Mouse (Mus musculus): ENCODE data around the gene Prl2b1.

Prl2b1 gene
- long read RNA-seq, experiment 1, result 0 reads
- long read RNA-seq, experiment 2, result 0 reads

DNA sequence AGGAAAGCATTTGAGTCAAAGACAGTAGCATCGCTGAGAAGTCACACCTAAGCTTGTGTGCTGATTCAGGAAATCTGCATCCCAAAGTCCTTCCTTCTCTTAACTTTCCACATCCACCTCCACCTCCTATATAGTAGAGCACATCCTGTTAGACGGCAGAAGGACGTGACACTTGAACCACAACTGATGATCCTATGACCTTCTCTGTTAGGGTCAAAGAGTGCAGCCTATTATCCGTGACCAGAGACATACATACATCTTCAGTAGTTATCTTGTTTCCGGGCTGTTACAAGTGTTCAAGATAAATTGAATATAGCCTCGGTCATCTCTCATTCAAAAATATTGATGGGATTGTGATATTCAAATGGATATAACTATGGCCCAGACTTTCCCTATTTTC lies at the start of gene Prl2b1:
Gene Prl2b1, minus strand, starts transcription at position 101 of the 400 bp plus-strand sequence.
- intact Hi-C loops (cut with DNase I), result no loop called here

DNA sequence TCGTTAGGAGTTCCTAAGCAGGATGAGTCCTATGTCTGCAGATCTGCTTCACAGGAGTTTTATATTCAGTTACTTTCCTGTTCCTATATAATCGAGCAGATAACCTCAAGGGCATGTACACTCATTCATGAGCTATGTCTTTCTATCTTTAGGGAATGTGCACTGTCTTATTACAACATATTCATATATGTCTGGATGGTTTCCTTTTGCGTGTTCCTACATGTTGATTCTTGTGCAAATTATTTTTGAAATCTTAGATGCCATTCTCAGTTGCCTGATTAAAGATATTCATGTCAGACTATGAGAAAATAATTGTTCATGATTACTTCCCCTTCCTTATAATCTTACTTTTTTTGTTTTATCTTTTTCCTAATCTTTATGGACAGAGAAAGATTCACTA lies 47.9 kb upstream of the Prl2b1 start, which contains the start of gene Prl8a6:
Gene Prl8a6, minus strand, starts transcription at position 101 of the 400 bp plus-strand sequence.
- intact Hi-C loops (cut with DNase I), result no loop called here

DNA sequence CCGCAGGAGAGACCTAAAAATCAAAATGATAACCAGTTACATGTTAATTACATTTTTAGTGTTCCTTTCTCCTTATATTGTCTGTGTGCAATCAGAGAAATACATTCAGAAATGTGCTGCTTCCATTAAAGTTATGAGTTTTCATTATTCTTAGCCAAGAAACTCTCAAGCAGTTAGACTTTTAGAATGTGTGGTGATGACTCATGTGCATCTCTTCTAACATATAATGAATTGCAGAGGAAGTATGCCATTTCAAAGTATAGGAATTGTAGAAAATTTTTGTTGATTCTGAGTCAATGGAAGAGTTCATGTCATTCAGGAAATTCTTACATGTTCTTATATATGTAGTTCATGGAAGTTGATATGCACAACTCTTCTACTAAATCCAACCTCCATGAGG lies 42.5 kb upstream of the Prl2b1 start:
- intact Hi-C loops (cut with DNase I), result no loop called here

GRCm38 (mm10) chr13:27413640-27414039 lies 23.0 kb upstream of the Prl2b1 start:
- intact Hi-C loops (cut with DNase I), result no loop called here

- intact Hi-C loops (cut with DNase I), result no loop called here
Measured at GRCm38 (mm10) chr13:27399061-27399724, 8.5 kb upstream of the Prl2b1 start.

- intact Hi-C loops (cut with DNase I), result no loop called here
Measured at GRCm38 (mm10) chr13:27345373-27345772, 45.3 kb downstream of the Prl2b1 start, which contains the start of gene Prl8a2. Prl8a2 (plus strand) TSS chr13:27345673.

DNA sequence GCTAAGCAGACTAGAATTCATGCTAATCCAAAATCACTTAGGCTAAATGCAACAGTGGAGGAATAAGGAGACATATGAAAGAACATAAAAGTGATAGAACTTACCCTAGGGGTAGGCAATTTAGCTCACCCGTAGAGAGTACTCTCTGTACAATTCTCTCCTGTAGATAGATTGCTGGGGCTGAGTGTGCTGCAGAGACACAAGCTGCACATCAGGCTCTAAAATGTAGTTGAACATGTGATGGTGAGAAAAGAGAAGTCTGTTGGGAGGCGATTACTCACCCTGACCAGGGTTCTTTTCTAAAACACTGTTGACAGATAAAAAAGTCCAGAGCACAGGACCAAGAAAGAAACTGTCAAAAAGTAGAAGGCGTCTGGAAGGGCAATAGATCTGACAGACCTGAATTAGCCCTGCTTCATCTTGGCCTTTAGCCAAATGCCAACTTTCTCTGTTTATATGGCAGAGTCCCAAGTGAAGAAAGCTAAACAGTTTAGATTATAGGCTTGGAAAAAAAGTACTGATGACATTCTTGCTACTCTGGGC lies 47.8 kb downstream of the Prl2b1 start:
- intact Hi-C loops (cut with DNase I), result no loop called here

DNA sequence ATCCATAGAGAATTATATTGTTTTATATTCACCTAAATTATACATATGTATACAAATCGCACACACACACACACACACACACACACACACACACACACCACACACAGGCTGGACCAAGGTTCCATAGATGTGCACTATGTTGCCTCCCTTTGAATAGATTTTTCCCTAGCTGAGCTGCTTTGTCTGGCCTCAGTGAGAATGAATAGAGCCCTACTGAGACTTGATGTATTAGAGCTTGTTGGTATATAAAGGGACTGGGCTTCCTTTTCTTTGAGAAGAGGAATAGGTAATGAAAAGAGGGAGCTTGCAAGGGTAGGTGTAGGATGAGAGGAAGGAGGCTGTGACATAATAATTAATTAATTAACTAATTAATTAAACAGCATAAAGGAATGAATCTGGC lies 55.7 kb downstream of the Prl2b1 start:
- intact Hi-C loops (cut with DNase I), result no loop called here

Data from adrenal gland (tissue).